Comparison of ENCODE assay signal across 10 mouse cellular contexts in the genomic region with DNA sequence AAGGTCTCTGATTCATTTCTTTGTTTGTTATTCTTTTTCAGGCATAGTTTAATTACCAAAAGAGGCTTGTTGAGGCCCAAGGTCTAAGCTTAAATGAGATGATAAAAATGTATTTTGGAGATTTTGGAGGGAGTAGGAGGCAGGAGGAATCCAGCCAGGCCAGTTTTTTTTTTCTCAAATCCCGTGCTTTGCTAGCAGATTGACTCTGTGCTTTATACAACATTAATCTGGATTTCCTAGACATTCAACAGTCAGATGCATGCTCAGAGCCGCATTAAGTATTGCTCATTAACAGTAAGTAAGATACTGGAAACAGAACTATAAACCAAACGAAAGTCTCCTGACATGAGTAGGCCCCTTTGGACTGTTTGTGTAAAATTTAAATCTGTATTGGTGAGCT.
DNase-seq lines count a peak whose midpoint lies in the region; ATAC-seq lines count a peak whose summit lies in the region.
"Had no signal": no experiment of that assay in that cellular context is flagged by ENCODE, and none has a peak within 500 bp of the region (broad histone marks: within the 10 kb centered on the region; RNA-seq: fewer than 3 reads in every experiment).

No protein-coding gene starts in this region.

- ATAC-seq in intestine, embryonic 14.5 days (replicated peaks; ENCODE audit: low FRiP score, low TSS enrichment, low read depth): no peak
- ATAC-seq in intestine, embryonic 15.5 days: no peak
- peak; percentile 47; the same call in 1 of the 2 replicates for ATAC-seq in forebrain, embryonic 16.5 days
- ATAC-seq in midbrain, embryonic 13.5 days: peak; percentile 62

- H3K9me3 ChIP-seq in intestine, embryonic 14.5 days (ENCODE audit: control insufficient read depth, low read length): no peaks in the 10 kb centered on the region
- no peaks in the 10 kb centered on the region for H3K9me3 ChIP-seq in intestine, embryonic 15.5 days
- no peaks in the 10 kb centered on the region for H3K9me3 ChIP-seq in embryonic facial prominence, embryonic 10.5 days
- H3K9me3 ChIP-seq in forebrain, embryonic 16.5 days (ENCODE audit: control insufficient read depth, low read length): no peaks in the 10 kb centered on the region
- no peaks in the 10 kb centered on the region for H3K9me3 ChIP-seq in midbrain, embryonic 13.5 days

- peaks cover 16% of the 10 kb centered on the region for H3K4me1 ChIP-seq in intestine, embryonic 14.5 days (replicated peaks; ENCODE audit: control insufficient read depth, insufficient read depth, low read length)
- H3K4me1 ChIP-seq in intestine, embryonic 15.5 days (replicated peaks): no peaks in the 10 kb centered on the region
- peaks cover 21% of the 10 kb centered on the region for H3K4me1 ChIP-seq in embryonic facial prominence, embryonic 10.5 days
- peaks cover 25% of the 10 kb centered on the region for H3K4me1 ChIP-seq in forebrain, embryonic 16.5 days (replicated peaks; ENCODE audit: control insufficient read depth, insufficient read depth, low read length)
- H3K4me1 ChIP-seq in midbrain, embryonic 13.5 days (replicated peaks): peaks cover 27% of the 10 kb centered on the region

- H3K27me3 ChIP-seq in intestine, embryonic 14.5 days (replicated peaks; ENCODE audit: control insufficient read depth, insufficient read depth, low read length): no peaks in the 10 kb centered on the region
- no peaks in the 10 kb centered on the region for H3K27me3 ChIP-seq in intestine, embryonic 15.5 days (replicated peaks)
- H3K27me3 ChIP-seq in embryonic facial prominence, embryonic 10.5 days (replicated peaks; ENCODE audit: low read depth, poor library complexity, severe bottlenecking): no peaks in the 10 kb centered on the region
- no peaks in the 10 kb centered on the region for H3K27me3 ChIP-seq in forebrain, embryonic 16.5 days (replicated peaks; ENCODE audit: control insufficient read depth, insufficient read depth, low read length)
- H3K27me3 ChIP-seq in midbrain, embryonic 13.5 days: no peaks in the 10 kb centered on the region
- H3K27me3 ChIP-seq: CH12.LX had no signal

- no peak overlapping the region for H3K4me2 ChIP-seq in intestine, embryonic 14.5 days (ENCODE audit: low read length)
- H3K4me2 ChIP-seq in intestine, embryonic 15.5 days (replicated peaks): no peak overlapping the region
- H3K4me2 ChIP-seq in forebrain, embryonic 16.5 days (ENCODE audit: low read length): no peak overlapping the region
- no peak overlapping the region for H3K4me2 ChIP-seq in midbrain, embryonic 13.5 days (replicated peaks)

- no peak overlapping the region for H3K9ac ChIP-seq in intestine, embryonic 14.5 days (ENCODE audit: low read length)
- H3K9ac ChIP-seq in intestine, embryonic 15.5 days: no peak overlapping the region
- no peak overlapping the region for H3K9ac ChIP-seq in forebrain, embryonic 16.5 days (replicated peaks; ENCODE audit: low read depth, low read length)
- no peak overlapping the region for H3K9ac ChIP-seq in midbrain, embryonic 13.5 days (replicated peaks)

- H3K27ac ChIP-seq in intestine, embryonic 14.5 days (ENCODE audit: low read depth): peak overlapping the region; percentile 40
- H3K27ac ChIP-seq in intestine, embryonic 15.5 days: no peak overlapping the region
- H3K27ac ChIP-seq in embryonic facial prominence, embryonic 10.5 days (replicated peaks): peak overlapping the region; percentile 78
- H3K27ac ChIP-seq in forebrain, embryonic 16.5 days (ENCODE audit: low read length): peak overlapping the region; percentile 89
- peak overlapping the region; percentile 88 for H3K27ac ChIP-seq in midbrain, embryonic 13.5 days

- no peak overlapping the region for H3K4me3 ChIP-seq in intestine, embryonic 14.5 days (ENCODE audit: low read depth, low read length)
- H3K4me3 ChIP-seq in intestine, embryonic 15.5 days (replicated peaks): no peak overlapping the region
- no peak overlapping the region for H3K4me3 ChIP-seq in embryonic facial prominence, embryonic 10.5 days
- H3K4me3 ChIP-seq in forebrain, embryonic 16.5 days (replicated peaks; ENCODE audit: low read length): no peak overlapping the region
- no peak overlapping the region for H3K4me3 ChIP-seq in midbrain, embryonic 13.5 days (replicated peaks)

- no peak for DNase-seq in intestine, embryonic 14.5 days (ENCODE audit: low spot score)
- DNase-seq in embryonic facial prominence, embryonic 10.5 days (ENCODE audit: low spot score): no peak
- no peak for DNase-seq in yolk sac, embryonic 10.5 days (ENCODE audit: low spot score)
- DNase-seq in lung, postnatal 10 days: no peak
- DNase-seq in natural killer cell, adult 2 months (ENCODE audit: low spot score in 2 of 2): no peak
- DNase-seq: thymus, adult 18-20 months had no signal

- H3K36me3 ChIP-seq in intestine, embryonic 14.5 days (ENCODE audit: control insufficient read depth, insufficient read depth, low read length): no peaks in the 10 kb centered on the region
- H3K36me3 ChIP-seq in intestine, embryonic 15.5 days: no peaks in the 10 kb centered on the region
- H3K36me3 ChIP-seq in embryonic facial prominence, embryonic 10.5 days (replicated peaks): no peaks in the 10 kb centered on the region
- no peaks in the 10 kb centered on the region for H3K36me3 ChIP-seq in forebrain, embryonic 16.5 days (ENCODE audit: control insufficient read depth, insufficient read depth)
- H3K36me3 ChIP-seq in midbrain, embryonic 13.5 days: no peaks in the 10 kb centered on the region

- 22% methylated on average over 3 of the region's 3 CpGs for WGBS in intestine, embryonic 14.5 days
- 29% methylated on average over 3 of the region's 3 CpGs for WGBS in intestine, embryonic 15.5 days
- WGBS in embryonic facial prominence, embryonic 10.5 days: 60% methylated on average over 3 of the region's 3 CpGs
- 2% methylated on average over 3 of the region's 3 CpGs for WGBS in forebrain, embryonic 16.5 days
- WGBS in midbrain, embryonic 13.5 days: 8% methylated on average over 3 of the region's 3 CpGs

Comparison
In these comparisons a context has a peak if more than half of its experiments do, and no peak if none do; other contexts are left out.
1. ATAC-seq: peak in forebrain, embryonic 16.5 days (single experiment) and midbrain, embryonic 13.5 days (single experiment); none in intestine, embryonic 14.5 days (single experiment) and intestine, embryonic 15.5 days (single experiment).